Mouse (Mus musculus) kidney, adult 2 months (tissue): ENCODE measurements at regions not wholly inside any gene's neighbourhood (a gene's known extent, or its start where the extent isn't known, plus 50 kb on each side); places are given as distances from the start of the nearest gene placed in this dataset.
A peak's percentile ranks its signal among the peaks of the same experiment; 100 is the strongest.
"Not testable (repeated sequence)": the region's sequence is repeated elsewhere in the genome, so short reads cannot be mapped to it uniquely, and the experiment has no call there.

ENCODE experiments used
- DNase-seq: peaks from one replicate; pipeline ENCODE4 v3.0.0; 2021
- H3K27ac ChIP-seq: fragments of 200-500 bp; 2 replicates; pipeline ENCODE4 v1.5.1; 2012; ENCODE audit warnings: low read depth, low read length, control low read depth, inconsistent platforms; ENCODE audit not compliant: insufficient read depth
- H3K27me3 ChIP-seq: fragments of 200-500 bp; replicated peaks from 2 replicates; pipeline ENCODE4 v1.6.1; 2012; ENCODE audit warnings: mild to moderate bottlenecking, moderate library complexity, low read length, inconsistent platforms; ENCODE audit not compliant: control insufficient read depth, insufficient read depth
- H3K36me3 ChIP-seq: fragments of 200-500 bp; 2 replicates; pipeline ENCODE4 v1.6.1; 2012; ENCODE audit warnings: mild to moderate bottlenecking, moderate library complexity, low read length, inconsistent platforms; ENCODE audit not compliant: control insufficient read depth, insufficient read depth
- H3K4me1 ChIP-seq: fragments of 200-500 bp; 2 replicates; pipeline ENCODE4 v1.6.1; 2011; ENCODE audit warnings: low read length; ENCODE audit not compliant: control insufficient read depth, insufficient read depth
- H3K4me3 ChIP-seq: fragments of 200-500 bp; 2 replicates; pipeline ENCODE4 v1.5.1; 2011; ENCODE audit warnings: mild to moderate bottlenecking, low read depth, low read length, control low read depth; ENCODE audit not compliant: insufficient read depth
- CTCF ChIP-seq: fragments of 200-500 bp; conservative IDR thresholded peaks from 2 replicates; pipeline ENCODE4 v1.5.1; 2011; ENCODE audit warnings: low read depth, mild to moderate bottlenecking, control low read depth, low read length, moderate library complexity, mixed read lengths; ENCODE audit not compliant: insufficient read depth, insufficient read length
- POLR2A ChIP-seq: fragments of 200-500 bp; IDR thresholded peaks from one replicate; pipeline ENCODE4 v1.6.1; 2011; ENCODE audit warnings: low read depth, low read length, control low read depth
- WGBS: fragments of 180-500 bp; shearing (Covaris S2); methylation state at CpG from one replicate; pipeline ENCODE4 v1.1.7; 2018; 5-methylcytosine and 5-hydroxymethylcytosine counted together

DNA sequence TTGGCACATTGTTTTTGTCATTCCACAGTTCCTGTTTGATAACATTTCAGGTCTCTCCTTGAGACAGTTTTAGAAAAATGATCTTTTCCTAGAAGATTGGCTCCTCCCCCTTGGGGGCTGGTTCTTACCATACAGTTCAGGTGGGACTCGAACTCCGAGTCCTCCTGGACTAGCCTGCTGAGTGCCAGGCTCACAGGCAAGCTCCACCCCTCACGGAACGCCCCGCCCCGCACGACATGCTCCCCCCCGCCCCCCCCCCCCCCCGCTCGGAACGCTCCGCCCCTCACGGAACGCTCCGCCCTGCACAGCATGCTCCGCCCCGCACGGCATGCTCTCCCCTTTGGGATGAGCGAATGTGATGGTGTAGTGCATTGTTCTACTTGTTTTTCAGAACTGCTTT, 65.9 kb upstream of the Inpp5a start:
- Histone ChIP-seq H3K36me3 (no peaks in the 10 kb centered on the region), H3K4me3 (no peak overlapping the region), H3K27ac (no peak overlapping the region), H3K27me3 (no peaks in the 10 kb centered on the region), H3K4me1 (no peaks in the 10 kb centered on the region)
- TF ChIP-seq CTCF (no peak), POLR2A (no peak)
- WGBS = 76% methylated on average over 19 of the region's 19 CpGs
- DNase-seq = no peak

GRCm38 (mm10) chr7:139327030-139327429, 61.9 kb upstream of the Inpp5a start:
- H3K27me3 ChIP-seq = no peaks in the 10 kb centered on the region
- H3K4me3 ChIP-seq = no peak overlapping the region
- no peaks in the 10 kb centered on the region for H3K4me1 ChIP-seq
- whole genome bisulfite sequencing = 70% methylated on average over 1 of the region's 1 CpGs
- no peak for TF ChIP-seq CTCF
- TF ChIP-seq POLR2A = no peak
- H3K36me3 ChIP-seq = no peaks in the 10 kb centered on the region
- H3K27ac ChIP-seq = no peak overlapping the region
- DNase-seq = no peak

DNA sequence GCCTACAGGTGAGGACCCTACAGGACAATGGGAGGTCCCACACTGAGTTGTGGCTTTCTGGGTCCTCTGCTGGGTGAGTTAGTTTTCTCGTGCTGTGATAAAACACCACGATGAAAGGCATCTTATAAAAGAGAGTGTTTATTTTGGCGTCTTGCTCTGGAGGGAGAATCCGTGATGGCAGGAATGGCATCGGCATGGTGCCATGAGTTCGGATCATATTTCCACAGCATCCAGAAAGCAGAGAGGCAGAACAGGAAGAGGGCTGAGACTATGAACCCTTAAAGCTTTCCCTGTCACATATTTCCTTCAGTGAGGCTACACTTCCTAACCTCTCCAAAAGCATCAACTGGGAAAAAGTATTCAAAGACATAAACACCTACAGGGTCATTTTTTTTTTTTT, 56.1 kb upstream of the Inpp5a start:
- TF ChIP-seq POLR2A (no peak), CTCF (no peak)
- Histone ChIP-seq H3K27me3 (no peaks in the 10 kb centered on the region), H3K4me3 (no peak overlapping the region), H3K27ac (no peak overlapping the region), H3K4me1 (no peaks in the 10 kb centered on the region), H3K36me3 (no peaks in the 10 kb centered on the region)
- peak; percentile 18 for DNase-seq
- WGBS = 24% methylated on average over 6 of the region's 6 CpGs

- H3K4me3 ChIP-seq, H3K36me3 ChIP-seq, H3K4me1 ChIP-seq, H3K27me3 ChIP-seq, H3K27ac ChIP-seq, DNase-seq: not testable (repeated sequence)
- WGBS = 91% methylated on average over 2 of the region's 2 CpGs
Observed at GRCm38 (mm10) chr7:139337998-139338397, 50.9 kb upstream of the Inpp5a start.
